Mouse (Mus musculus): ENCODE results near the gene Gucy2d.

The Gucy2d gene

DNA sequence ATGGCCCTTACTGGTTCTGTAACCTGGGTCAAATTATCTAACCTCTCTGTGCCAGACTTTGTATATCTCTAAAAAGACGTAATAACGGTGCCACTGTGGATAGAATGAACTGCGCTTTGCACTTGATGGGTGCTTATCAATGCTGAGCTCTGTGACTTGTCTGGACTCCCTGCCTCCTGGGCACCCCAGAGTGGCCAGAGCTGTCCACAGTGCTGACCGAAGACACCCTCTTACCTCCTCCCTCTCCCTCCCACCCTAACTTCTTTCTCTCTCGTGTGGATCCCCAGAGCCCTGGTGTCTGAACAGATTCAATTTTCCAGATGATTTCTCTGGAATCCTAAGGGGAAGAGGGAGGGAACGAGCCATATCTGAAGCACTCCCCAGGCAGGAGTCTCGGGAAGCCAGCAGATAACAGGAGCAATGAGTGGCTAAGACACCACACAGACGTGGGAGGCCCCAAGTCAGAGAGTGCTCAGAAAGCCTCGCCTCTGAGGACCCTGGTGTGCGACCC lies at the start of gene Gucy2d:
Gene Gucy2d (plus strand): TSS at position 461 of the 511 bp plus-strand sequence.
- DNase-seq (ENCODE audit: low spot score) = no peak

DNA sequence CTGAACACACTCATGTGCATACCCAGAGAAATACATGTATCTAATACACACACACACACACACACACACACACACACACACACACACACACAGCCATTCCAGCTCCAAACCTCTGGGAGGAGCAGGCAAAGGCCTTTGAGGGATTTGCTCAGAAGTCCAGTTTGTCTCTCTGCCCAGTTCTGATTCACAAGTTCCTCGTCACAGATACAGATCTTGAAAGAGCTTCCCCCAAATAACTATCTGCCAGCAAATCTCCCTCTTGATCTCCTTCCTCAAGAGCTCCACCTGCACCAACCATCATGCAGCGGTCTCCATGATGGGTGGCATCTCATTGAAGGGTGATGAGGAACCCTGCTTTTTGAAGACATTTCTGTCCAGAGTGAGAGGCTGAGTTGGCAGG lies 49.7 kb upstream of the Gucy2d start:
- no peak for DNase-seq (ENCODE audit: low spot score)

DNA sequence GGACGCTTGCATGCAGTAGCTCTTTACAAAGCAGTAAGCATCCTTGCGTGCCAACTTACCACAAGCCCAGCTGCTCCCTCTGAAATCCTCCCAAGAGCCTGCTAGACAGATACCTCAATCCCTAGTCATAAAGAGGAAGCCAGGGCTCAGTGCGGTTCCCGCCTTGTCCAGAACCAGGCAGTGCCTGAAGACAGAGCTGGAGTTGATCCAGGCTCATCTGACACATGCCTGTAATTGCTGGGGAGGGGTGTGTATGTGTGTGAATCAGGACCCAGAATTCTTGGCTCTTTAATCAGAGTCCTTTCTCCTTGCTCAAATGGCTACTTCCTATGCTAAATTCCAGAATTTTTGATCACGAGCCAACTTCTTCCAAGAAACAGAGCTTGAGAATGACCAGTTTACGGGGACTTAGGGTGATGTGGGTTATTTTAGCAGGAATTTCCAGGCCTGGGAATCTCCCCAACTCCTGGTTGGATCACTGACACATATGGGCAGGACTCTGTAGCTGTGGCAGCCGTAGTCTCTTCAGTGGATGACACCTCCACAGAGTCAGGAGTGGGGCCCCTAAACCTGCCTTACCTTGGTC lies 48.8 kb upstream of the Gucy2d start:
- no peak for DNase-seq (ENCODE audit: low spot score)

DNA sequence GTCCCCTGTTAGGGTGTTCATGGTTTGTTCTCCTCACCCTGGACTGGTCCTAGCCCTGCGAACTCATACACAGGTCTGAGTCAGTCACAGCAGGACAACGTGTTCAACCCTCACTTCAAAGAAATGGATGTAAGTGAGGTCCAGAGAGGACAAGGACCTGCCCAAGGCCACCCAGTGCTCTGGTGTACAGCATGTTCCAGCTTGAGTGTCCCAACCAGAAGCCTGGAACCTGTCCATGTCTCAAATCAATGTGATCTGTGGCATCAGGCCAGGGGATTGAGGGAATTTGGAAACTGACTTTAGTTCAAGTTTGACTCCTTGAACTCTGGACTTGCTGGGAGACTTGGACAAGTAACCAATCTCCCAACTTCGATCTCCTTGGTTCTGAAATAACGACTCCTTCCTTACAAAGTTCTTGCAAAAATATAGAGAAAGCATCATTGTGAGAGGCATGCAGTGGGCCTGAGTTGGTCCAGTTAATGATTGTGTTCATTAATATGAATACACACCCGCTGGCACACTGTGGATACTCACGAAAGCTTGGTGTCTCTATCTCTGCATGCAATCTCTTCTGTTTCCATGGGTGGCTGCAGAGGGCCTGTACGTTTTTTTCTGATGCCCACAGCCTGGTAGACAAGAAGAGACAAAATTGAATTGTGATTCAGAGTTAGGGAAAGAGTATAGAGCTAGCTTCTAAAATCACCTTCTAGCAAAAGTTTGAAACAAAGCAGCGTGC lies 47.6 kb upstream of the Gucy2d start:
- no peak for DNase-seq (ENCODE audit: low spot score)

DNA sequence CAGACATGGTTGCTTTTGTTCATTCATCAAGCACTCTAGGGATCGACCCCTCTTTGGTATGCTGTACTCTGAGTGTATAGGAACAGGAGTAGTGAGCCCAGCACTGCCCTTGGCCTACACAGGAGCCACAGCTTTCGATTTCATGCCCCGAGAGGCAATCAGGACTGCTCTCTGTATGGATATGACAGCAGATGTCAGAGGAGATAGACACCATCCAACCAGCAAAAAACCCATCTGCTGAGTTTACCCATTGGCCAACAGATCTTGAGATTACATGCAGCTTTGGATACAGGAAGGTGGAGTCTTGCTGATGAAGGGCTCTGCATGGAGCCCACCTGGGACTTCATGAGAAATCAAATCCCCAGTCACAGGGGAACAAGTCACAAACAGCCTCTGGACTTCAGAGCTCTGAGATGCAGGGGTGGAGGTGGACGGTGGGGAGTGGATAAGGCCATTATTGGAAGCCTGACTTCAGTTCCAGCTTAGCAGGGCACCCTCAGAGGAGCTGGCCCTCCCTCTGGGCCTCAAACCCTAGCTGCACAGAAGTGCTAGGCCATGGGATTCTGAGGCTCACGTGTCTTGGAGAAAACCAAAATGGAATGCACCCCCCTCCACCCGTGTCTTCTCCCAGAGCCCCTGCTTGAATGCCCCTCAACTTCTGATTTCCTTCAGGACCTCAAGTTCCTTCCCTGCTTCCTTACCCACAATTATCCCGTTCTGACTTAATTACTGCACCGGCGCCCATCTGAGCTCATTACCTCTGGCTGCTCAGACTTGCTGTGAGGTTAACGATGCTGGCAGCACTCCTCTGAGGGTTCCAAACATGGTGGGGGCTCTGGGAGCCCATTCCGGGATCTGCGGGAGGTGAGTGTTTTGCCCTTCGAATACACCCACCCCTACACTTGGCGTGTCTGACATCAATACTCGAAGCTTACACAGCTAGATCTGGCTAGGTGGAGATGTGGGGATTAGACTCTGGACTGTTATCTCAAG lies 37.3 kb upstream of the Gucy2d start:
- no peak for DNase-seq (ENCODE audit: low spot score)

DNA sequence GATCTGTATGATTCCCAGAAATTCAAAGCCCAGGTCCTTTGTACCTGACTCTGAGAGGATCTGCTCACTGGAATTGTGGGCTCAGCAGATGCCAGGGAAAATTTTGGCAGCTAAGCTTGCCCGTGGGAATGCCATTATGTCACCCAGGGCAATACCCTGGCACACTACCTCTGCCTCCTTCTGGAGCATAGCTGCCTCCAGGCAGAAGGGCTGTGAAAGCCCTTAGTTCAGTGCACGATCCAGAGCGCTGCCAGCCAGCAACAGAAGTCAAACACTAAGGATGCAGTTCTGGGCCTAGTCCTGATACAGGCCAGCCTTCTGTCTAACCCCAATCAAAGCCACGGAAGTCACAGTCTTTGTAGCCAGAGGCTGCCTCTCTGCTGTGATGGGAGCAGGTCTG lies 36.2 kb upstream of the Gucy2d start:
- DNase-seq (ENCODE audit: low spot score) = no peak

DNA sequence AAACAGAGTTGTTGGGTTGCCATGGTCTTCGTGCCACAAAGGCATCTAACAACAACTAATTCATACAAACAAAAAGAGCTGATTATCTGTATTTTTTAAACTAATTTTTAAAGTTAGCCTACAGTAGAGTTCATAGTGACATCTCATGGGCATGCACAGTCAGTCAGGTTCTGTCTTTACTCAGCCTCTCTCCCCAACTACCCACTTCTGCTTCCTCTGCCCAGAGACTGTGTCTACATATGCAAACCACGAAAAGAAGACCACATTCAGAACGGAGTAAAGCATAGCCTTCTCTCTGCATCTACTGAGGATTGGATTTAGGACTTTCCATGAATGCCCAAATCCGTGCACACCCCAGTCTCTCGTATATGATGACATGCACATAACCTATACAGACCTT lies 32.6 kb upstream of the Gucy2d start:
- no peak for DNase-seq (ENCODE audit: low spot score)

DNA sequence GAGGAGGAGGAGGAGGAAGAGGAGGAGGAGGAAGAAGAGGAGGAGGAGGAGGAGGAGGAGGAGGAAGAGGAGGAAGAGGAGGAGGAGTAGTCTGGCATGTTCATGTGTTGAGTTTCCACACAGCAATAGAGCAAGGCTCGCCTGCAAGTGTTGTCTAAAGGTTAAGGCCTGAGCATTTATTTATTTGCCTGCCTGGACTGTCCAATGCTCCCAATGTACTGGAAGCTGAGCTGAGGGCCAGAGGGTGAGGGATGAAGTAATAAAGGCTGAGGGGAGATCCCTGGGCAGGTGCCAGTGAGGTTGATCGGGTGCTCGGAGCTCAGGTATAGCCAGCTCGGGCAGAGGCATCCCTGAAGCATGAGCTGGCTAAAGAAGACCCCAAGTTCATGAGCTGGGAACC lies 27.1 kb upstream of the Gucy2d start:
- DNase-seq (ENCODE audit: low spot score) = no peak

DNA sequence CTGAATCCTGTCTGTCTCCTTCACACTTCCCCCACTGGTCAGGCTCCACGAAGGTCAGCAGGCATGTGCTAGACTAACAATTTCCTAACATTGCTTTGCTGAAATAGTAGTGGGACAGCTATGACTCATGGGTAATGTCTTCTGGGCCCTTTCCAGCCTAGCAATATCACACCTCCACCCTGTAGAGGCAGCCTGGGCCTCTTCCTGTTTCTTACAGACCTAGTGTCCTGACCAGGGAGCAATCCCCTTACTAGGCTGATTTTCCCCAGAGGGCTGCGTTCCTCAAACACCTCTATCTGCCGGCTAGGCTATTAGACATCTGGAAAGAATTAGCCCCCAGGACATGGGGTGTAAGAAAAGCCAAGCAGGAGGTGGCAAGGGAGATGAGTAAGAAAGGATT lies 24.7 kb upstream of the Gucy2d start:
- no peak for DNase-seq (ENCODE audit: low spot score)

DNA sequence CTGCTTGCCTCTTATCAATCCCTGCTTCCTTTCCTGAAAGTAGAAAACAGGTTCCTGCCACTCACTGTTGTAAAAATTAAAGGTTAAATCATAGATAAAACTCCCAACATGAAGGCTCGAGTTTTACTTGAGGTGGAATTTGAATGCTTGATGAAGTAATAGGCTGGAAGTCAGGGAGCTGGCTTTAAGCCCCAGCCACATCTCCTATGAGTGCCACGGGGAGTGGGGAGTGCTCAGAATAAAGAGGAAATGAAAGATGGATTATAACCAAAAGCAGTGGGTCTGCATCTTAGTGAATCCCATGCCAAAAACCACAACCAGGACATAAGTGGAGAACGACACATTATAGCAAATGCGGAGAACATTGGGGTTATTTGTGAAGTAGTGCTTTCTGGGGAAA lies 24.2 kb upstream of the Gucy2d start:
- no peak for DNase-seq (ENCODE audit: low spot score)

DNA sequence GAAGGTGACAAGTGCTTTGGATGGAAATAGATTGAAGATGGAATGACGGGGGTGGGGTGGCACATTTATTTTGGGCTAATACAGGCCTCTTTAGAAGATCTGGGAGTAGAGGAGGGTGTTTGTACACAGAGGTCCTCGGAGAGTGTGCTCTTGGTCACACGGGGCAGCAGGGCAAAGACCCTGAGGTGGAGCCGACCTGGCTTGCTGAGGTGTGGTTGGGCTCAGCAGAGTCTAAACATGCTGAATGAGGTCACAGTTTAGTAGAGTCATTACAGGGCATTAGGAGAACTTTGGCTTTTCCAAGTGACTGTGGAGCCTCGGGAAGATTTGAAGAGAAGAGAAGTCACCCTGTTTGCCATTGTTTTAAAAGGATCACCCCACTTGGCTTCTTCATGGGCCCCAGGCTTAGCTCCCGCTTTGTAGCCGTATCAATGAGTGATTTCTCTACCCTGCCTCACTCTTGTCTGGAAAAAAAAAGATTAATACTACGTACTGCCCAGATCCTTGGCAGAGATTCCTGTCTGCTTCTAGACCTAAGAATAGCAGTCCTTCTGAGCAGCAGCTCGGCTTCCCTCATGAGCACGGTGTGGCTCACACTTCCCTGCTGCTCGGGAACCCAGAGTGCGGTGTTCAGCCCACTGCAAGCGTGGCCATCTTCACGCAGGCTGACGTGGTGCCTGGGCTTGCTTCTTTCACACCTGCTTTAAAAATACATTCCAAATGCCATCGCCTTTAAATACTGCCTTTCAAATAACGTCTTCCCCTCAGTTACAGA lies 22.0 kb upstream of the Gucy2d start:
- DNase-seq (ENCODE audit: low spot score) = no peak

DNA sequence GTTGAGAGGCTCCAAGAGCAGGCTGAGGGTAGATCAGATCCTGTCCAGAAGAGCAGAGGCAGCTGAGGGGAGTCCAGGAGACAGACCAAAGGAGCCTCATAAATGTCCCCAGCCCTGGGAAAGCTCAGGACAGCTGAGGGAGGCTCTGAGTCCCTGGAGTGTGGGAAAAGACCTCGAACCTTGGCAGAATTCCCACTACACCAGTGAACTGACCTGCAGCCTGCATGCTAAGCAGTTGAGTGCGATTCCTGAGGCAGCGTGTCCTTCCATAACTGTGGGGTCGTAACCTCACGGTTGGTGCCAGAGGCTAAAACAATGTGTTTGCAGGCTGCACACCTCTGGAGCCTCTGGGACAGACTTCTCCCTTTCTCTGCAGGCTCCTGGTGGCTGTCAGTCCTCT lies 20.9 kb upstream of the Gucy2d start:
- DNase-seq (ENCODE audit: low spot score) = no peak

DNA sequence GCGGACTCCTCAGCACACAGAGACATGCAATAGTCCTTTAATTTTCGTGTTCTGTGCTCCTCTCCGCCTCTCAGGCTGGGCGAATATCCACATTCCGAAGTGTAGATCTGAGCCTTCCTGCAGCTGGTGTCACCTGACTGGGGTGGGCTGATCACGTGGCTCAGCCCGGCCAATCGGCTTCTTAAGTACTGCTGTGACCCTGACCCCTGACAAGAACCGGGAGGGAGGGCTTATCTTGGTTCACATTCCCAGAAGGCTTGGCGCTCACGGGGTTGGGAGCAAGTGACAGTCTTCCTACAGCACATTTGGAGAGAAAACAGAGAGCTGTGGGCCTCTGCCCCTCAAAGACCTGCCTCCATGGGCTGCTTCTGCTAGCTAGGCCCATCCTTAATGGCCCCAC lies 16.7 kb upstream of the Gucy2d start:
- no peak for DNase-seq (ENCODE audit: low spot score)

DNA sequence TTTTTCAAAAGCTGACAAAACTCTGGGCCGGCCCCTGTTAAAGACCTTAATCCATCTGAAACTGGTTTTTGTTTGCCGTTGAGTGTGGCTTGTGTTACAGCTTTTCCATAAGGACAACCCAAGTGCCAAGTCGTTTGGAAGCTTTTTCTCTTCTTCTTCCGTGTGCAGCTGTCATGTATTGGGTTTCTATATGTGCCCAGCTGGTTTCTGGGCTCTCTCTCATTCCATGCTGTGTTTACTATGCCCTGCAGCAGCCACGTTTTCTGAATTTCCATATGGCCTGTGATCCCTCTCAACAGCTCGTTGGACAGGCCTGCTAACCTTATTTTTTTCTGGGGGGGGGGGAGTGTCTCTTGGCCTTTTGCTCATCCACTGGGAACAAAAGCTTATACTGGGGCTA lies 15.8 kb upstream of the Gucy2d start:
- DNase-seq (ENCODE audit: low spot score) = no peak

DNA sequence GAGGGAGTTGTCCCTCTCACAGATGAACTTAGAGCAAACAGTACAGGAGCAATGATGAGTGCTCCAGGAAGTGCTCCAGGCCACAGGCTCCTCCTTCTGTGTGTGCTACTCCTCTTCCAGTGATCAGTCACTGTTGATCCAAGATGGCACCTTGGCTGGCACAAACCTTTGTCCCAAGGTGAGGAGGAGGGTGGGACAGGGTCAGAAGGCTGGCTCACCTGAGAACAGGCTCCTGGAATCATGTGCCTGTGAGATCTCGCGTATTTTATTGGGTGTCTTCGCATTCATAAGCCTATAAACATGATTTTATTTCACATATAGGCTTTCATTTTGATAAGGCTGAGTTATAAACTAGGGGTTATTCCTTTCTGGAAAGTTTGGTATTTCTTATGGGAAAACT lies 14.7 kb upstream of the Gucy2d start:
- DNase-seq (ENCODE audit: low spot score) = no peak

DNA sequence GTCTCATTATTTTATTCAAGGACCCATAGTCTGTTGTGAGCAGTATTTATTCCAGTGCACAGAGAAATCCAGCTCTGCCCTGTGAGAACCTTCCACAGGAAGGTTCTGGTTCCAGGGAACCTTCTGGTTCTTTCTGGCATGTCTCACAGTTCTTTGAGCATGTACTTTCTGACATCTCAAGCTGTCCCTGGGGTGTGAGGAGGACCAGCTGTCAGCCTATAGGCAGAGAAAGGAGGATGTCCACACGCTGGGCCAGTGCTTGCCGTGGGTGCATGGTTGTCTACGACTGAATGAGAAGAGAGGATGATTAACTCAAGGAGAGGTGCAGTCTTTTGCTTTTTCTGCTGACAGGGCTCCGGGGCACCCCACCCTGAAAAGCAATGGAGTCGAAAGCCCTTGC lies 13.6 kb upstream of the Gucy2d start:
- DNase-seq (ENCODE audit: low spot score) = no peak

DNA sequence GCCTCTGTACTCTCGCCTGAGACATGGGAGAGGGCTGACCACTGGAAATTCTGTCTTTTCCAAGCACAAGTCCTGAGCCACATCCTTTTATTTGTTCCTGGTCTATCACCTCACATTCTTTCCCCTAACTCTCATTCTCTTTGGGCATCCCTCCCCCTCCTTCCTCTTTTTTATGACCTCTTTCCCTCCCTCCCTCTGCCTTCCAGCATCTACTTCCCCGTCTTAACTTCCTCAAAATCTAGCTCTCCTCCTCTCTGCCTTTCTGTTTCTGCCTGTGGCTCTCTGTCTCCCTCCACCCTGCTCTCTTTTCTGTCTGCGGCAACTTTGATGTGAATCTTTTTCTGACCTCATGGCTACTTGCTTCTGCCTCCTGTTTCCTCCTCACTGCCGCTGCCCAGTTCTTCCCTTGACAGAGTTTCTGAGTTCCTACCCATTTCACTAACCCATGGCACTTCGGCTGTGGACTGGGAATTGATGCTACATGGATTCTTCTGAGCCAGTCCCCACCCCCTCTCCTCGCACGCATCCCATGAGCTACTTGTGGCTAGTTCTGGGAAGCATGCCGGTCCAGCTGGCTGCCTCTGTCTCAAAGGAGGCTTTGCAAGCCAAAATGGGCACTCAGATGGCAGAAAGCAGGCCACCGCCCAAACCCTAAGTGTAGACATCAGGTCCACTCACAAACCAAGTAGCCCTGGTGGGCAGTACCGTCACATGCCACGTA lies 12.9 kb upstream of the Gucy2d start:
- DNase-seq (ENCODE audit: low spot score) = no peak

DNA sequence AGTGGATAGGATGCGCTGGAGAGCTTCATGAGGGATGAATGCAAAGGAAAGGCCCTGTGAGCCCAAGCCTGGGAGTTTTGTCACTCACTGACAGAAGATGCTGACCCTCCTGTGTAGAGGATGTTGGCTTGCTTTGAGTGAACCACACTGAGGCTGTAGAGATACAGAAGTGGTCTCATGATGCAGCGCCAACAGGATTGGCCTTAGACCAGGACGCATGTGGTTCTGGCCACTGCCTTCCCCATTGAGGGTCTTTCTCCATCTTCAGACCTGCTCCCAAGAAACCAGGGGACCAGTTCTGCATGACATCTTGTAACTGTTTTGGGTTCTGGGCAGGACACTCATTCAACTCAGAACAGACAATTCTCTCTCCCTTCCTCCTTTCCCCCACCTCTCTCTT lies 10.6 kb upstream of the Gucy2d start:
- no peak for DNase-seq (ENCODE audit: low spot score)

DNA sequence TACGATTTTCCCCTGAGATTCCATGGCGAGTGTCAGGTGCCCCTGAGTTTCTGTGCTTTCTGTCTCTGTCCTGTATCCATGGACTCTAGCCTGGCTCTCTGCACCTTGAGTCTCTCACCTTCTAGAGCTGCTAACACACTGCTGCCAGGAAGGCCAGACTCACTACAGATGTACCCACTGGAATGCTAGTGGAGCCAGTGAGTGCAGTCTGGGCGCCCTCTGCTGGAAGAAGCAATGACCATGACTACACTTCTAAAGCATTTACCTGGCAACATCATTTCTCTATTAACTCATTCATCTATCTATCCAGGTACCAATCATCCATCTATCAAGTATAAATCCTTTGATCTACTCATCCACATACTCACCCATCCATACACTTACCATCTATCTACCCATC lies 9.4 kb upstream of the Gucy2d start:
- DNase-seq (ENCODE audit: low spot score) = peak; percentile 15

DNA sequence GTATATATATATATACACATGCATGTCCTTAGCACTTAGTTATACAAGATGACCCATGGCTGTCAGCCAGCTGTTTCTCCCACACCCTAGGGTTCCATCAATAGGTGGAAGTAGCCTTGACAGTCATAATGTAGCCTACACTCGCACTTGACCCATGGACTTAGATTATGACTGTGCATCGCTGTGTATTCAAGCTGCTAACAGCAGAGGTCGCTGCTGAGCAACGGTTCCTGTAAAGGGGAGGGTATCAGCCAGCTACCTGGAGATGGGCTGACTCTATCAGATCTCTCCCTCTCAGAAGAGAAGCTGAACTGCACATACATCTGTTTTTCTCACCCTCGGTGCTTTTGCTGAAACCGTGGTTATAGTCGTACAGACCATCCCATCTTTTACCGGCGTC lies 2.6 kb upstream of the Gucy2d start:
- peak; percentile 15 for DNase-seq (ENCODE audit: low spot score)

DNA sequence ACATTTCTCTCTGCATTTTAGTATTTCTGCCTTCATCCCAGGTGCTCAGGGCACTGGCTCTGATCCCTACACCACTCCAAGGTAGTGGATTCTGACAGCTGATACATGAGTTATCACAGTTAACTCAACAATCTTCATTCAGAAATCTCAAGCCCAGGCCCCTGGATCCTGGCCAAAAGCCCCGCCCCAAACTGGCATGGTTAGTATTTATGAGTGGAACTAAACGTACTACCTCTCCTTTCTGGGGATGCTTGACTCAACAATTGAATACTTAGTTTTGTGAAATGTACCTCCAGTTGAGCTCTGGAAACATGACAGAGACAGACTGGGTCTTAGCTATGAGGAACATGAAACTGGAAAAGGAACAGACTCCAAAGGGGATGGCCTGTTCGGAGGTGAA lies 6.7 kb downstream of the Gucy2d start:
- no peak for DNase-seq (ENCODE audit: low spot score)
